Mouse (Mus musculus) myocyte (in vitro differentiated cells): ENCODE measurements around the gene Serpina3g.

Source experiments
- MAX ChIP-seq: IDR thresholded peaks from one replicate; pipeline ENCODE4 v1.6.1; 2011; ENCODE audit warnings: low read depth, mild to moderate bottlenecking, control low read depth
- MYOD1 ChIP-seq, 3 experiments: IDR thresholded peaks; one replicate each; pipeline ENCODE4 v1.6.1; 2011; ENCODE audit warnings: control low read depth in 2 of 3, low read depth in 2 of 3, mild to moderate bottlenecking in 2 of 3, moderate library complexity in 1 of 3; ENCODE audit not compliant: insufficient read length in 2 of 3, control insufficient read depth in 1 of 3
- POLR2A ChIP-seq: IDR thresholded peaks from one replicate; pipeline ENCODE4 v1.6.1; 2011; ENCODE audit warnings: low read depth, mild to moderate bottlenecking, control low read depth, moderate library complexity; ENCODE audit not compliant: insufficient read length
- POLR2AphosphoS2 ChIP-seq: IDR thresholded peaks from one replicate; pipeline ENCODE4 v1.6.1; 2011; ENCODE audit warnings: low read depth, control low read depth; ENCODE audit not compliant: insufficient read length

GRCm38 (mm10) chr12:104214445-104214753, 21.6 kb upstream of the Serpina3g start, which contains the start of gene Serpina3f:
- TF ChIP-seq POLR2AphosphoS2 (no peak), POLR2A (no peak), MYOD1 (IDR thresholded peaks at IDR 0.05; ENCODE audit: control insufficient read depth in 1 of 3, insufficient read length in 2 of 3, low read depth in 2 of 3) (no peak), MAX (no peak)
